Mouse (Mus musculus) heart, postnatal 14 days (tissue): ENCODE results near the gene Shq1. TPM values are rescaled to one million over a fixed set of nuclear protein-coding genes. Genes with fewer than 3 reads are reported as not detected.

ENCODE experiments used
- DNase-seq, 2 experiments: peaks; one replicate each; pipeline ENCODE4 v3.0.0; 2021 to 2022
- intact Hi-C: fragments of 180-260 bp; cut with DNase I; formaldehyde crosslinking; loops from one replicate; pipeline ENCODE4 v1.15.1; 2025
- total RNA-seq, 2 experiments: library from RNA; stranded (reverse); gene quantifications; 2 replicates each; pipeline ENCODE4 v1.2.3; 2021

Gene Shq1
- total RNA-seq, 2 experiments from 2014 or later: 2.7 to 3.7 TPM

DNA sequence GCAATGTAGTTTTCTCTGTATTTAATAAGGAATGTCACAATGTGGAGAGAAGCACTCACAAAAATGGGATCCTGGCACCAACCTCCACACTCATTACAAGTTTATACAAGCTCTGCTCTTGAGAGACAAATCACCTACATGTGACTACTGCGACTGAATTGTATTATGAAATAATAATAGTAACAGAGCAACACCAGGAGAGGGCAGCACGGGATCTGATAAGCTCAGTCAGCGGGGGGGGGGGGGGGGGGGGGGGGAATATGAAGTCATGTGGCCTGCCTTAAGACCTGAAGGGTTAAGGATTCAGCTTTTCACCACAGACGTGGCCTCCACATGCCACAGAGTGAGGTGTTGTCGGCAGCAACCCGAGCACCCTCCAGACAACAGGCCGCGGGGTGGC lies 60.8 kb downstream of the Shq1 start:
- intact Hi-C loops: loop anchor here (5.0 kb wide), 1 partner anchor 267 kb away; no protein-coding TSS in a partner anchor

DNA sequence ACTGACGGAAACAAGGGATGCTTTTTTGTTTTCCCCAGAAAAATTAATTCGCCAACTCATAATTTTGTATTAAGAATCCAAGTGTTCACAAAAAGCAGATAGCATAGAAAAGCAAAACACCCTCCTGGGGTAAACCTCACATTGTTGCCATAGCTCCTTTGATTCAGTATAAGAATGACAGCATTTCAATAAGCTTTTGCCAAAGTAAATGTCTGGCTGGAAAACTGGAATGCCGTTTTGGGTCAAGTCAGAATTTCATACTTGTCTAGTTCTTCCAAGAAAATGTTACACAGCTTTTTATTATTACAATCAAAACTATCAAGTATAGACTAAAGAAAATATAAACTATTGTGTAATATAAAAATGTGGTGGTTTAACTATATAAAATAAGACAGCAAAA lies 61.7 kb downstream of the Shq1 start:
- intact Hi-C loops: no loop called here
- DNase-seq: no peak

More for the DNA sequence above, 60.8 kb downstream of the Shq1 start:
- DNase-seq: peak in 1 of 2 experiments; percentile 16

DNA sequence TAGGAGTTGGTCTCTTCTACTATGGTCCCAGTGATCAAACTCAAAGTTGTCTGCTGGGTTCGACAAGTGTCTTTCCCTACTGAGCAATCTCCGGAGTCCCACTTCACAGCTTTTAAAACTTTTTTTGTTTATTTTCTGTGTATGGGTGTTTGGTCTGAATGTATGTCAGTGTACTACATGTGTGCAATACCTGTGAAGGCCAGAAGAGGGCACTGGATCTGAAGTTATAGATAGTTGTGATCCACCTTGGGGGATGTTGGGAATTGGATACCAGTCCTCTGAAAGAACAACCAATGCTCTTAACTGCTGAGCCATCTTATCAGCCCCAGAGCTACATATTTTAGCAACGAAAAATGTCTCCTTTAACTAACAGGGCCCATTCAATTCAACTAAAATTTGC lies 62.5 kb downstream of the Shq1 start:
- intact Hi-C loops: no loop called here
- DNase-seq: peak in 1 of 2 experiments; percentile 24

DNA sequence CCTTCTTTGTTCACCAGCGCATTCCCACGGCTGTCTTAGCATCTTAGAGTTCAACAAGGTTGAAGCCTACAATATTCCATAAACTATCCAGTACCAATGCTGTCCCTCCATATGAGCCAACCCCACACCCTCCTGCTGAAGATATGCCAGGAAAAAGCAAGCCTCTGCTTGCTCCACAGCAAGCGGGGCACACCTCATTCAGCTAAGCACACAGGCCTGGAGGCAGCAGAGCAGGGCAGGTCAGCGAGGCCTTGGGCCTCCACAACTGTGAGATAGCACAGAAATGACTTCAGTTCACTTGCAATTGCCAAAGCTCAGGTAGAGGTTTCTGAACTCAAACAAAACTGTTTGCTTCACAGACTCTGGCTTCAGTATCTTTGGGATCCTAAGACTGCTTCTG lies 64.2 kb downstream of the Shq1 start:
- no peak for DNase-seq
- intact Hi-C loops: no loop called here

DNA sequence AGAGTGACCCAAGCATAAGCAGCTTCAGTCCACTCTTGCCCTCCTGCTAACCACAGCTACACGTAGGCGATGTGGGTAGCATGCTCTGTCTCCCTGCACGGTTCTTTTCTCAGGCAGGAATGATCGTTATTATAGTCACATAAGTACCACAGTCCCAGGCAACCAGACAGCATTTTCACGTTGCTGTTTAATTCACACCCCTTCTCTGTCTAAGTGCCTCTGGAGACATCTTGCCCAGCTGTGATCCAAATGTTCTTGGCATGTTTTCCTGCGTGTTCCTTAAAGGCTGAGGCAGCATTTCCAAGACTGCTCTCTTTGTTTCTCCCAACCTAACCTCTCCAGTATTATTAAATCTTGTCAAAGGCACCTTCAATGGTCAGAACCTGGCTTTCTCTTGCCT lies 67.3 kb downstream of the Shq1 start:
- intact Hi-C loops: no loop called here
- DNase-seq: peak in 1 of 2 experiments; percentile 35

DNA sequence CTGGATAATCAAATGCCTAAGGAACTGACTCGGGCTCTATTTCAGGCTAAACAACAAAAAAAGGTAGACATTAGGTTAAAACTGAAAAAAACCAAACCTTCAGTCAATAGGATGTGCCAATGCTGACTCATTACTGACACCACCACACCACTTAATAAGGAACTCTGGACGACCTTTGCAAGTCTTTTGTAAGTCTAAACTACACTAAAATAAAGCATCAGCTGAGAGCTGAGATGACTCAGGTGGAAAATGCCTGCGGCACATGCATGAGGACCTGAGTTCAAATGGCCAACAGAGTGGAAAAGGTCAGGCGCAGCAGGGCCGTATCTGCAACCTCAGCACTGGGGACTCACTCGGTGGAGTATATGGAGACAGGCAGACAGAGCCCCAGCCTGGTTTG lies 69.3 kb downstream of the Shq1 start:
- DNase-seq: no peak
- intact Hi-C loops: no loop called here

DNA sequence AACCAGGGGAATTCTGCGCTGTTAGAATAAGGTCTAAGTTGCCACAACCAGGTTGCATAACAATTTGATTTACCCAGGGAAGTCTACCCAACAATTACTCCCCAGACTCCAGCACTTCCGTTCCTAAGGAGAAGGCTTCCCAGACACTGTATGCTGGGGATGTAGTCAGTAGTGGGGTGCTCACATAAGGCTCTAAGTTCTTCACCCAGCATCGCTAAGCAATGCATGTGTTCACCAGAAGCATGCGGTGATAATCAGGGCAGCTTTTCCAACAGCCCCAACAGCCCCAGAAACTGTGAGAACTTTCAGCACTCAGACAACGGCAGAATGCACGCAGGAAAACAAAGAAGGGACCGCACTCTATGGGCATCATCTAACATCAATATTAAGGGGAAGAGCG lies 77.1 kb downstream of the Shq1 start:
- intact Hi-C loops: no loop called here
- no peak for DNase-seq

DNA sequence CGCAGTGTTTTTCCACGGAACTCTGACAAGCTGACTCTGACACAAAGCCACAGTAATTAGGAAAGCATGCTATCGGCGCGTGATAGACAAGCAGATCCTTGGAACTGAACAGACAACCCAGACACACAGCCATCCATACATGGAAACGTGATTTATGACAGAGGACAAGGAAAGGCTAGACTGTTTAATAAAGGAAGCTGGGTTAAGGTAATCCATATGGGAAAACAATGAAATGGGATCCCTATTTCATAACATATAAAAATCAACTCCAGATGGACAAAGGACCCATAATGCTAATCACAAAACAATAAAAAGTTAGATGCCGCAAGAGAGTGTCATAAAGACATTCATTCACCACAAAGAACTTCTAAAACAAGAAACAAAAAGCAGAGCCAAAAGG lies 78.0 kb downstream of the Shq1 start:
- intact Hi-C loops: no loop called here
- no peak for DNase-seq

DNA sequence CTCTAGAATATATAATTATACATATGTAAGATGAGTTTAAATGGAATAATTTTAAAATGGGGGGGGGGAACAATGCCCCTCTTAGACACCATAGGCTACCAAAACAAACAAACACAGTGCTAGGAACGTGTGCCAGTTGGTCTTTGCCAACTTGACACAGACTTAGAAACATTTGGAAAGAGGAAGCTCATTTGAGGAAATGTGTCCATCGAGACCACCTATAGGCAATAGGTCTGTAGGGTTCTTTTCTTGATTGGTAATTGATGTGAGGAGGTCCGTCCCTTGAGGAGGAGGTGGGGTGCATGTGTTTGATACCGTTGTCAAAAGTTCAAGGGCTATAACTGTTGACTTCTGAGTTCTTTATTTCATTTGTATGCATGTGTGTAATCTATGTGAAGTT lies 80.4 kb downstream of the Shq1 start:
- intact Hi-C loops: no loop called here
- no peak for DNase-seq

DNA sequence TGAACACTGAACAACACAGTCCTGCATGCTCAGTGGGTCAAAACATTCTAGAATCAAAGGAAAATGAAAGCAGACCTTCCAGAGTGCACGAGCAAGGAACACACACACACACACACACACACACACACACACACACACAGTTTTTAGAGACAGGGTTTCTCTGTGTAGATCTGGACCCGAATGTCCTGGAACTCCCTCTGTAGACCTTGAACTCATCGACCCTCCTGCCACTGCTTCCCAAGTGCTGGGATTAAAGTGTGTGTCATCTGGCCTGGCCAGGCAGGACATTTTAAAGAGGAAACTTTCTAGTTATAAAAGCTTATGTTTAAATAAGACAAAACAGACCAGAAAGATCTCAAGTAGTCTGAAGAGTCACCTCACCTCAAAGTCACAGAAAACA lies 82.1 kb downstream of the Shq1 start:
- no peak for DNase-seq
- intact Hi-C loops: no loop called here

DNA sequence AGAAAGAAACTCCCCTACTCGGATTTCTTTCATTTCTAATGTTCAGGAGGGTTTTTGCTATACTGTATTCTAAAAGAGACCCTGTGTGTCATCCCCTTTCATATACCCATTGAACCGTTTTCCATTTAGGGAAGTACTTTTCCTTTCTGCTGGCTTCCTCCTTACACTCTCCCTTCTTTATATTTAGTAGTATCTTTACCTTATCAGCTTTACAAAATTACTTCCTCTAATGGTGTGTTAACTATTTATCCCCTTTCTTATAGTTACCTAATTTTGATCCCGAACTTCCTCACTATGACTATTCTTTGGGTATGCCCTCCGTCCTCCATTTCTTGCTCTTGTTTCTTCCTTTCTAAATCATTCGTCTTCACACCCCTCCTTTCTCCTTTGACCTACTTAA lies 84.2 kb downstream of the Shq1 start:
- intact Hi-C loops: no loop called here

DNA sequence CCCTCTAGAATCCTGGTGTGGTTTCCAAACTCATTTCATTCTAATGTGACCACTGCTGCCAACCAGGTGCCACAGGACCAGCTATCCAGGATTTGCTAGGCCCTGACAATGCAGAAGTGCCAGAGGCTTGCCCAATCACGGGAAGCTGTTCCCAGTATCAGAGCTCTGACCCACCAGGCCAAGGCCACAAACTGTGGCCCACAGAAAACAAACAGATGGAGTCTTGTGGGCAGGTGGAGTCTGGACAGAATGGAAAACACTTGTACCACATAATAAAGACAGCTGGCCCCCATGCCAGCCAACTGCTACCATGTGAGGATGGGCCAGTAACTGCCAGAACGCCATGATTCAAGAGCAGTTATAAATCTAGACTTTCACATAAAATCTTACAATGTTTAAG lies 89.0 kb downstream of the Shq1 start:
- no peak for DNase-seq
- intact Hi-C loops: no loop called here

More for the DNA sequence above, 84.2 kb downstream of the Shq1 start:
- no peak for DNase-seq

DNA sequence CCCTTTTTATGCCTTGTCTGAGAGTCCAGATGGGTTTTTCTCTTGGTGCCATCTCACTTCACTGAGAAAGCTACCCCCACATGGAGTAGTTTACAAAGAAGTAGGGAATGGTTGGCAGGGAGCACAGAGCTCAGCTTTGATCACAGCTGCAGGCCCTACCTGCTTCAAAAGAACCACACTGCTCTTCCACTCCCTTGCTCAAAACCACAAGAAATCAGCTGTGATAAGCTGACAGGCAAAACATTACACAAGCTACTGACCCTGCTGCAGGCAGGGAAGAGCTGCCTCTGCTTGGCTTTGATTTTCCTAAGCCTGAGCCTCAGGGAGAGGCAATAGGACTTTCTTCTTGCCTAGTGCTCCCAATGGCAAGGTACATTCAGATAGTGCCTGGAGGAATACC lies 89.9 kb downstream of the Shq1 start:
- no peak for DNase-seq
- intact Hi-C loops: no loop called here

DNA sequence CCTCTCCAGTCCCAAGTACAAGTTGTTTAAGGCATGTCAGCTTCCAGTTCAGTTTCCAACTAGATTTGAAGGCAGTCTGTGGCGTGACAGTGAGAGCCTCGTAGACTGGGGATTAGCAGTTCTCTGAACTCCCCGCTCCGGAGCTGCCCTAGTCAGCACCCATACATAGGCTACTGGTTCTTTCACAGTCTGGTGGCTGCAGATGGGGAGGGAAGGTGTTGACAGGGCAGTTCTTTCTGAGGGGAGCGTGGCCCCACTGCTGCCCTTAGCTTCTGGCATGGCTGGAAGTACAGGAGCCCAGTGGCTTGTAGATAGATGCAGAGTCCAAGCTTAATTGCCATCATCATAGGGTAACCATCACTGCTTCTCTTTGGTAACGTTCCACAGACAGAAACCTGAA lies 93.4 kb downstream of the Shq1 start:
- DNase-seq: no peak
- intact Hi-C loops: no loop called here

DNA sequence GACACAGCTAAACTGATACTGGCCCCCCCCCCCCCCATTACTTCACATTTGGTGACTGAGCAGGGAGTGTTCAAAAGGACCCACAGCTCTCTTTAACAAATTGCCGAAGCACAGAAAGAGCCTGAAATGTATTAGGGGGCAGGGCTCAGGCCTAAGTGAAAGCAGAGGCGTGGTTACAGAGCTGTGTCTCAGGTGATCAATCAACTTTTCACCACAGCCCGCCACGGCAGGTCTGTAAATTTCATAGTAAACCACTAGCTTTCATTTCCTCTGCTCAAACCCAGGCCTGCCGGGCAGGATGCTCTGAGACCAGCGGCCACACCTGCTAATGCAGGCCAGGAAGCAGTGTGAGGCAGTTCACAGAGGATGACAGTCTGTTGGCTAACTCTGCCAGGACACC lies 94.8 kb downstream of the Shq1 start:
- no peak for DNase-seq
- intact Hi-C loops: no loop called here

DNA sequence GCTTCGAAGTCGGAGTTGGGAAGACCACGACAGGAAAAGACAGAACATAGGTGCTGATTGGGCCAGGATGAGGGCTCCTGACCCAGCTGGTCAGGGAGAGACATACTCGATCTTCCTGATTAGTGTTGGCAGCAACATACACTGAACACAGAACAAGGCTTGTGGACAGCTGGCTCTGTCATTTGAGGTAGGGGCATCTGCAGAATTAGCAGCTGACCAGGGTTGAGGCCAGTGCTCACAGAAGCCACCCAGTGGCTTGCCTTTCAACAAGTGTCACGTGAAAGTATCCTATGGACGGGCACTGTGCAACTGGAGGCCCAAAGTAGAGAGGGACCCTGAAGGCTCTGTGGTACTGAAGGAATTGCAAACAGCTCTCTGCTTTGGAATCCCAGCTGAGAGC lies 104.2 kb downstream of the Shq1 start:
- intact Hi-C loops: no loop called here
- no peak for DNase-seq

DNA sequence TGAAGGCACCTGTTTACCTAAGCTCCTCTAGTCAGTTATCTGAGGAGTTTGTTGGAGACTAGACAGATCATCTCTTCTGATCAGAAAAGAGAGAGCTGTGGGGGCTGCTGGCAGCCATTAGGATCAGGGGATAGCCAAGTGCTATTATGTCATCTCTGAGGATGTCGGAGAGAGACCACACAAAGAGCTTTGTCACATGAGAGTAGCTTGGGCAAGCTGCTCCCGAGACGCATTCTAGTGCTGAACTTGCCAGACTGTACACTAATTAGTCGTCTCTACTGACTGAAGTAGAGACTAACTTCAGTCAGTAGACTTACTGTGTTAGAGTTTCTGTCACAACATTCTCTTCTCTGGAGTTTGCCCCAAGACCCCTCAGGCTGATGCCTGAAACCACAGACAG lies 106.4 kb downstream of the Shq1 start:
- intact Hi-C loops: no loop called here
- DNase-seq: no peak

DNA sequence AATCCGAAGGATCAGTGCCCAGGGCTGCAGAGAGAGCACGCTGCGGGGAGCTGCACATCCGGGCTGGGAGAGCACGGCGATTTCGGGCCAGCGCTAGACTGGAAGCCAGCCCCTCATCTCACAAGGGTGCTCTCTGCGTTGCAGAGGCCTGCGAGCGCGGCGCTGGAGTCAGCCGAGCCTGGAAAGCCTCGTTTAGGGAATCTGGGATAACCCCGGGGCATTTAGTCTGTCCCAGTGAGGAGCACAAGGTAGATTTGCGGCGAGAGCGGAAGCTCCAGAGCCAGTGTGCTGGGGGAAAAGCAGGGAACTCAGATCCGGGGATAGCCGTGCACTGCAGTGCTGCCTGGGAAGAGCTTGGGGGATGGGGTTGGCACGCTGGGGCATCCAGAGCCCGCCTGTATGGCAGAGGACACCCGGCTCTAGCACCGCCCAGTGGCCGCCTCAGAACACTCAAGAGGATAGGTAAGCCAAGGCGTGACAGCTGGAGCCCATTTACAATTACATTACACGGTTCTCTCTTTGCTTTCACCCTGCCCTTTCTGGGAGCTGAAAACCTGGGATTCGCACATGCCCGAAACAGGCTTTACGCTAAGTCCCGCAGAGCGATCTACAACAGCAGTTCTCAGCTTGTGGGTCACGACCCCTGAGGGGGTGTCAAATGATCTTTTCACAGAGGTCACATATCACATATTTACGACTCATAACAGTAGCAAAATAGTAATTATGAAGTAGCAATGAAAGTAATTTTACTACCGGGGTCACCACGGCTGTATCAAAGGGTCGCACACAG lies 107.2 kb downstream of the Shq1 start:
- intact Hi-C loops: no loop called here
- peak; percentile 69 to 76 for DNase-seq

DNA sequence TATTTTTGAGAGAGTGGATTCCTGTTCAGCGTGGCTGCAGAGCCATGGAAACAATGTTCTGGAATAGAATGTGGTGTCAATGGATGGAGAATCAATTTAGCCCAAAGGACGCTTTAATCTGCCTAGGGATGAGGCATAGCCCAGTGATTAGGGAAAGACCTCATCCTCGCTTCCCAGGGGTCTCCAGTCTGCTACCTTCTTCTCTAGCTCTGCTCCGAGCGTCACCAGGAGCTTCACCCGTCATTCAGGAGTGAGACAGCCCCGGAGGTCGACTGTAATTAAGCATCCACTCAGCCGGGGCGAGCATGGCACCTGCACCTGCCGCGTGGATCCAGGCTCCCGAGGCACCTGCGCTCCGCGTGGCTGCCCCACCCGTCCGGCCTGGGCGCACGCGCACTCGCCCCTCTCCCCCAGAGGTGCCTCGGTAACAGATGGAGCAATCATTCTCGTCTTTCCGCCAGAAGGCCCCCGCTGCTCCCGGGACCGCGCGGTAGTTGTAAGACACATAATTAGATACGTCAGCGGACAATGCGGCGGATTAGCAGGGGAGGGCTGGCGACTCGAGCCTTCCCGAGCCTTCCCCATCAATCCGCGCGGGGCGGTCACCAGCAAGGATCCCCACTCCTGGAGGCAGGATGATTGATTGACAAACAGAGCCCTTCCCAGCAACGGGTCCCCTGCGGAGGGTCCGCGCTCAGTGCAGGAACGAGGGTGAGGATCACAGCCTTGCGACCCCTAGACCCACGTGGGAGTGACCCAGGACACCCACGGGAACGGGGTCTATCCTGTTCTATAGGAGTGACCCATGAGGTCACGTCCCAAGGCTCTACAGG lies 108.0 kb downstream of the Shq1 start:
- DNase-seq: peak; percentile 15 to 26
- intact Hi-C loops: no loop called here

DNA sequence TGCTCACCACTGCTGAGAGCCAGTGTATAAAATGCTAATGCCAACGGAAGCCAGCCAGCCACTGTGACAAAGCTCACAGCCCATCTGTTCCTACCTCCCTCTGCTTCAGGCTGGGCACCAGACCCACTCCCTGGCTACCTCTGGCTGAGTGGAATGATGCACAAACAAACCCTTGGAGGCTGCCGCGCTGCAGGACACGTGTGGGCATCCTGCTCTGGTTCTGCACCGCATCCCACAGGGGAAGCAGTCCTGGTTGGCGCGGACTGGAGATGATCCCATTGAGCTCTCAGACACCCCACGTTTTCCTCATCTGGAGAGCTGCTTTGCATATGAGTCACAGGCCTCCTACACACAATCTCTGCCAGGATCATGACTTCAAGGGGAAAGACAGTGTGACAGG lies 112.9 kb downstream of the Shq1 start:
- intact Hi-C loops: no loop called here
- DNase-seq: no peak

DNA sequence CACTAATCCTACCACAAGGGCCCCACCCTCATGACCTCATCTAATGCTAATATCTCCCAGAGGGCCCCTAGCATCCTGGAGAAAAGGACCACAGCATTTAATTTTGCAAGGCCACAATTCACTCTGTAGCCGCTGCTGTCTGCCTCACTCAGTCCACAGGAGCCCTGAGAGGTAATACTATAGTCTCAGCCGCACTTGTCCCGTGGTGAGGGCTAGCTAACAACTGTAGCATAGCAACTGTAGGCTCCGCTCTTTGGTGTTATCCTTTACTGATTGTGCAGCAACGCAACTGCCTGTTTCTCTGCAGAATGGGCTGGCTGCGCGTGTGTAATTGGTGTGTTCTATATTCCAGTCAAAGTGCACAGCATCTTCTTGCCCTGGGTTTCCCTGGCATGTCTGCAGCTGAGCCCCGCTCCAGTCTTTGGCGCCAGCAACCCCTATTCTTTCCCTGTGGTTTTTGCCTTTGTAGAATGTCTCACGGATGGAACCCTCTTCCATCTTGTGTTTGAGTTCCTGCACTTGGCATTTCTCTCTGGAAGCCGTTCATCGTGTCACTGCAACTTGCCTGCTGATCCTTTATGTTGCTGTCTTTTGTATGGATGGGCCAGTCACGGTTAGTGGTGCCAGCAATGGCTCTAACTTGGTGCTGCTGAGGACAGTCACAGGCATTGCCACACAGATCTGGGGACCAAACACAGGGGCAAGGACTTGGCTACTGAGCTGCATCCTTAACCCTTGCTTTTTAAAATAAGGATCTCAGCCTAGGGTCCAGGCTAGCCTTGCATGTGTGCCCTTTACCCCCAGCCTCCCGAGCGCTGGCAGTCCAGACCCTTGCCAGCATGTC lies 128.6 kb downstream of the Shq1 start:
- no peak for DNase-seq
- intact Hi-C loops: no loop called here
